Mouse (Mus musculus): ENCODE measurements around the gene Epdr1. TPM values are rescaled to one million over a fixed set of nuclear protein-coding genes. Genes with fewer than 3 reads are reported as not detected.
"Not testable (repeated sequence)": the region's sequence is repeated elsewhere in the genome, so short reads cannot be mapped to it uniquely, and the experiment has no call there.

The Epdr1 gene
- total and polyA plus RNA-seq, 3 experiments: 0.81 TPM; not detected in 2

DNA sequence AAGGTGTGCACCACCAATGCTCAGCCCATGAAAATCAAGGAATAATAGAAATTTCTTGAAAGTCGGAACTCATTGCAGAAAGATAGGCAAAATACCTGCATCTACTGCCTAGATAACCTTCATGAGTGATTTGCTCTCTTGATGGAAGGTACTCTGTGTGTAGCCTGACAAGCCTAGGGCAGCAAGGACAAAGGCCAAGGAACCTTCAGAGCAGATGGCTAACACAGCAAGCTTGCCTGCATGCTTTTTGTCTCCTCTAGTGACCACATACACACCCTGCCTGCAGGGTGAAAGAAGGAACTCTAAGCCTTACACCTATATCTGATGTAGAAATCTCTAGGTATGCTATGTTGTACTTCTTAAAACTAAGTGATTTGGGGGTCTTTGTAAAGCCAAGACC lies 24.6 kb downstream of the Epdr1 start:
- dilution Hi-C loops (cut with MboI; ENCODE audit: extremely low pct_ligation_motif_present, extremely low pct_unique_long_range_greater_than_20kb, low sequenced_read_pairs): no loop called here
- H3K4me1 ChIP-seq (ENCODE audit: control insufficient read depth in 1 of 2, insufficient read depth in 2 of 2): no peaks in the 10 kb centered on the region
- TF ChIP-seq KAT2A (IDR thresholded peaks at IDR 0.05; ENCODE audit: insufficient replicate concordance, low read length) (no peak), GABPA (IDR thresholded peaks at IDR 0.05; ENCODE audit: insufficient replicate concordance, low read depth, low read length) (no peak), HCFC1 (IDR thresholded peaks at IDR 0.05; ENCODE audit: low read depth, low read length) (no peak)
- no peak overlapping the region for H3K4me3 ChIP-seq (replicated peaks in 1 of 3; ENCODE audit: low read depth in 2 of 3, low read length in 2 of 3, poor library complexity in 1 of 3)
- no peak overlapping the region for H3K9ac ChIP-seq (ENCODE audit: insufficient read depth, low read depth)
- H3K79me2 ChIP-seq (replicated peaks; ENCODE audit: control insufficient read depth, extremely low read depth, insufficient read depth, poor library complexity, severe bottlenecking): no peaks in the 10 kb centered on the region
- H3K4me2 ChIP-seq (ENCODE audit: insufficient read depth, low read depth, poor library complexity, severe bottlenecking): no peak overlapping the region
- in situ Hi-C loops (cut with MboI; ENCODE audit: low pct_ligation_motif_present, low pct_unique_long_range_greater_than_20kb, low sequenced_read_pairs): no loop called here
- no peaks in the 10 kb centered on the region for H3K36me3 ChIP-seq (replicated peaks in 1 of 2; ENCODE audit: control insufficient read depth in 1 of 2, insufficient read depth in 1 of 2, low read length in 1 of 2)
- H3K9me3 ChIP-seq (replicated peaks; ENCODE audit: low read length): no peaks in the 10 kb centered on the region
- no peaks in the 10 kb centered on the region for H3K27me3 ChIP-seq (replicated peaks)
- H3K27ac ChIP-seq (ENCODE audit: insufficient read depth, low read depth): no peak overlapping the region
- DNase-seq (ENCODE audit: extremely low read depth): no peak

DNA sequence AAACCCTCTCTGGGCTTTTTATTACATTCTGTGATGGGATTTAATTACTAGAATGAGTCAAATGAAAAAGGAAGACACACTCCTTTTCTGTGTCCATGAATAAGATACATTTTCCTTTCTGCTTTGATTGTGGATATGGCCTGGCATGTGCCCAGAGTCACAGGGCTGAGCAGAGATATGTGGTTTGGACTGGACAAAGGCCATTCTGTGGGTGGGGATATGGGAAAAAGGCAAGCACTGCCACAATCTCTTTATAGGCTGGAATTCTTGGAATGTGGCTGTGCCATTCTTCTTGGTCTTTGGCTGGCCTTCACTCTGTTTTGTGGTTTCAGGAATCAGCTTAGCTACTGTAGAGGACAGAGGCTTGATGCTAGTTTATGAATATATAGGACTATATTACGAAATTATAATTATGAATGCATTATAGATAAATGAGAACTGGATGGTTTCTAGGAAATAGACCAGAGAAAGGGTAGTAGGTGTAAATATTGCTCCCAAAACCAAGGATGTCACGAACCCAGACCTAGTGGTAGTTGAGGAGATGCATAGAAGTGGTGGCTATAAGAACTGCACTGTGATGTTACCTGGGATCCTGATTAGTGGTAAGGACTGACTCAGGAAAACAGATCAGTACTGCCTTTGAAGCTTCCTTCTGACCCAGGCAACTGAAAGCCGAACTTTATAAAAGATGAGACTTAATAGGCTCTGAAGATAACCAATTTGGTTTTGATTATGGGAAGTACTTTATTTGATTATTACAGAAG lies 28.5 kb downstream of the Epdr1 start:
- in situ Hi-C loops (cut with MboI; ENCODE audit: low pct_ligation_motif_present, low pct_unique_long_range_greater_than_20kb, low sequenced_read_pairs): no loop called here
- no peak overlapping the region for H3K9ac ChIP-seq (ENCODE audit: insufficient read depth, low read depth)
- H3K9me3 ChIP-seq (replicated peaks; ENCODE audit: low read length): no peaks in the 10 kb centered on the region
- H3K79me2 ChIP-seq (replicated peaks; ENCODE audit: control insufficient read depth, extremely low read depth, insufficient read depth, poor library complexity, severe bottlenecking): no peaks in the 10 kb centered on the region
- dilution Hi-C loops (cut with MboI; ENCODE audit: extremely low pct_ligation_motif_present, extremely low pct_unique_long_range_greater_than_20kb, low sequenced_read_pairs): no loop called here
- TF ChIP-seq MAZ (IDR thresholded peaks at IDR 0.05; ENCODE audit: low read depth, low read length): no peak
- TF ChIP-seq UBTF (IDR thresholded peaks at IDR 0.05; ENCODE audit: low read depth, low read length): no peak
- no peak for TF ChIP-seq ZNF384 (IDR thresholded peaks at IDR 0.05; ENCODE audit: low read depth, low read length)
- no peak for TF ChIP-seq GABPA (IDR thresholded peaks at IDR 0.05; ENCODE audit: insufficient replicate concordance, low read depth, low read length)
- no peak for TF ChIP-seq MXI1 (IDR thresholded peaks at IDR 0.05; ENCODE audit: low read depth, low read length)
- H3K27ac ChIP-seq (ENCODE audit: insufficient read depth, low read depth): no peak overlapping the region
- H3K36me3 ChIP-seq (replicated peaks in 1 of 2; ENCODE audit: control insufficient read depth in 1 of 2, insufficient read depth in 1 of 2, low read length in 1 of 2): no peaks in the 10 kb centered on the region
- no peaks in the 10 kb centered on the region for H3K4me1 ChIP-seq (ENCODE audit: control insufficient read depth in 1 of 2, insufficient read depth in 2 of 2)
- H3K4me2 ChIP-seq (ENCODE audit: insufficient read depth, low read depth, poor library complexity, severe bottlenecking): no peak overlapping the region
- no peaks in the 10 kb centered on the region for H3K27me3 ChIP-seq (replicated peaks)
- no peak for DNase-seq (ENCODE audit: extremely low read depth)
- no peak overlapping the region for H3K4me3 ChIP-seq (replicated peaks in 1 of 3; ENCODE audit: low read depth in 2 of 3, low read length in 2 of 3, poor library complexity in 1 of 3)

DNA sequence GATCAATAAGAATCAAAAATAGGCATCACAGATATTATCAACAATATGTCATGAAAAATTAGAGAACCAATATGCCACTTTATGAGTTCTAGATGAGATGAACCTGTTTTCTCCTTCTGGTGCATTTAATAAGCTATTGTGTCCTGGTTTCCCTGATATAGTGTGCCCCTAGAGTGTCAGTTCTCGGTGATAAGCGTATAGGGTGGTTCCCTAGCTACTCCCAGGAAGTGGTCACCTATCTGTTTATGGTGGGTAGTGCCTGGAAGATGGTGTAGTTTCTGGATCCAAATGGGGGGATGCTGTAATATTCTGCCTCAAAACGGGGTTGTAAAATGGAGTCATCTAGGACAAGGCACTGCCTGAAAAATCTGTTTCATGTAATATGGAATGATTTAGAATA lies 43.8 kb downstream of the Epdr1 start:
- Histone ChIP-seq H3K36me3 (replicated peaks in 1 of 2; ENCODE audit: control insufficient read depth in 1 of 2, insufficient read depth in 1 of 2, low read length in 1 of 2) (no peaks in the 10 kb centered on the region), H3K79me2 (replicated peaks; ENCODE audit: control insufficient read depth, extremely low read depth, insufficient read depth, poor library complexity, severe bottlenecking) (no peaks in the 10 kb centered on the region), H3K27ac (ENCODE audit: insufficient read depth, low read depth) (no peak overlapping the region), H3K4me2 (ENCODE audit: insufficient read depth, low read depth, poor library complexity, severe bottlenecking) (no peak overlapping the region), H3K9me3 (replicated peaks; ENCODE audit: low read length) (no peaks in the 10 kb centered on the region), H3K9ac (ENCODE audit: insufficient read depth, low read depth) (no peak overlapping the region), H3K4me3 (replicated peaks in 1 of 3; ENCODE audit: low read depth in 2 of 3, low read length in 2 of 3, poor library complexity in 1 of 3) (no peak overlapping the region), H3K4me1 (ENCODE audit: control insufficient read depth in 1 of 2, insufficient read depth in 2 of 2) (no peaks in the 10 kb centered on the region), H3K27me3 (replicated peaks) (no peaks in the 10 kb centered on the region)
- in situ Hi-C loops (cut with MboI; ENCODE audit: low pct_ligation_motif_present, low pct_unique_long_range_greater_than_20kb, low sequenced_read_pairs): no loop called here
- no peak for DNase-seq (ENCODE audit: extremely low read depth)
- TF ChIP-seq CHD1 (IDR thresholded peaks at IDR 0.05; ENCODE audit: low read depth, low read length) (no peak), TBP (conservative IDR thresholded peaks at IDR 0.05; ENCODE audit: low read depth, low read length) (no peak), NELFE (IDR thresholded peaks at IDR 0.05; ENCODE audit: low read depth, low read length) (no peak), MXI1 (IDR thresholded peaks at IDR 0.05; ENCODE audit: low read depth, low read length) (no peak), CHD2 (IDR thresholded peaks at IDR 0.05; ENCODE audit: low read length) (no peak), BHLHE40 (IDR thresholded peaks at IDR 0.05; ENCODE audit: low read depth, low read length) (no peak), ETS1 (conservative IDR thresholded peaks at IDR 0.05; ENCODE audit: low read depth, low read length) (no peak), MAZ (IDR thresholded peaks at IDR 0.05; ENCODE audit: low read depth, low read length) (no peak), JUN (IDR thresholded peaks at IDR 0.05; ENCODE audit: insufficient read depth, low read depth, low read length) (no peak), IRF4 (IDR thresholded peaks at IDR 0.05; ENCODE audit: low read depth, low read length) (no peak), ZC3H11A (IDR thresholded peaks at IDR 0.05; ENCODE audit: low read depth, low read length) (no peak), RCOR1 (conservative IDR thresholded peaks at IDR 0.05; ENCODE audit: low read depth, low read length) (no peak), ZNF384 (IDR thresholded peaks at IDR 0.05; ENCODE audit: low read depth, low read length) (no peak), JUND (conservative IDR thresholded peaks at IDR 0.05; ENCODE audit: low read depth, low read length) (no peak)
- dilution Hi-C loops (cut with MboI; ENCODE audit: extremely low pct_ligation_motif_present, extremely low pct_unique_long_range_greater_than_20kb, low sequenced_read_pairs): no loop called here

DNA sequence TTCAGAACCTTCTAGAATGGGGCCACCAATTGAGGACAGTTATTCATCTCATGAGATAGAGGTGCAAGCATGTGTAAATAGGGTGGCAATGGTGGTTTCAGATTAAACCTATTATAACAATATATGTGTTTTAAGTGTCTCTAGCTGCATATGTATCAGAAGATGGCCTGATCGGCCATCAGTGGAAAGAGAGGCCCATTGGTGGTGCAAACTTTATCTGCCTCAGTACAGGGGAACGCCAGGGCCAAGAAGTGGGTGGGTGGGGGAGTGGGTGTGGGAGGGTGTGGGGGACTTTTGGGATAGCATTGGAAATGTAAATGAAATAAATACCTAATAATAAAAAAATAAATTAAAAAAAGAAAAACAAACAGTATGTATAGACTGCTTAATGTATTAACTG lies 45.0 kb downstream of the Epdr1 start:
- H3K27ac ChIP-seq (ENCODE audit: insufficient read depth, low read depth); H3K4me3 ChIP-seq (replicated peaks in 1 of 3; ENCODE audit: low read depth in 2 of 3, low read length in 2 of 3, poor library complexity in 1 of 3); in situ Hi-C loops (cut with MboI; ENCODE audit: low pct_ligation_motif_present, low pct_unique_long_range_greater_than_20kb, low sequenced_read_pairs); H3K27me3 ChIP-seq (replicated peaks); H3K79me2 ChIP-seq (replicated peaks; ENCODE audit: control insufficient read depth, extremely low read depth, insufficient read depth, poor library complexity, severe bottlenecking); H3K4me1 ChIP-seq (ENCODE audit: control insufficient read depth in 1 of 2, insufficient read depth in 2 of 2); H3K9me3 ChIP-seq (replicated peaks; ENCODE audit: low read length); DNase-seq (ENCODE audit: extremely low read depth); H3K4me2 ChIP-seq (ENCODE audit: insufficient read depth, low read depth, poor library complexity, severe bottlenecking); H3K36me3 ChIP-seq (replicated peaks in 1 of 2; ENCODE audit: control insufficient read depth in 1 of 2, insufficient read depth in 1 of 2, low read length in 1 of 2); dilution Hi-C loops (cut with MboI; ENCODE audit: extremely low pct_ligation_motif_present, extremely low pct_unique_long_range_greater_than_20kb, low sequenced_read_pairs); H3K9ac ChIP-seq (ENCODE audit: insufficient read depth, low read depth): not testable (repeated sequence)
